Mouse (Mus musculus) regulatory T cell (primary cell): ENCODE results near the gene Sppl2c.

Source experiments
- in situ Hi-C: fragments of 300-600 bp; cut with MboI, MseI; formaldehyde crosslinking; loops from one replicate; pipeline ENCODE4 v1.15.1; 2025; ENCODE audit warnings: high pct_unique_total_duplicates

Sppl2c gene

DNA sequence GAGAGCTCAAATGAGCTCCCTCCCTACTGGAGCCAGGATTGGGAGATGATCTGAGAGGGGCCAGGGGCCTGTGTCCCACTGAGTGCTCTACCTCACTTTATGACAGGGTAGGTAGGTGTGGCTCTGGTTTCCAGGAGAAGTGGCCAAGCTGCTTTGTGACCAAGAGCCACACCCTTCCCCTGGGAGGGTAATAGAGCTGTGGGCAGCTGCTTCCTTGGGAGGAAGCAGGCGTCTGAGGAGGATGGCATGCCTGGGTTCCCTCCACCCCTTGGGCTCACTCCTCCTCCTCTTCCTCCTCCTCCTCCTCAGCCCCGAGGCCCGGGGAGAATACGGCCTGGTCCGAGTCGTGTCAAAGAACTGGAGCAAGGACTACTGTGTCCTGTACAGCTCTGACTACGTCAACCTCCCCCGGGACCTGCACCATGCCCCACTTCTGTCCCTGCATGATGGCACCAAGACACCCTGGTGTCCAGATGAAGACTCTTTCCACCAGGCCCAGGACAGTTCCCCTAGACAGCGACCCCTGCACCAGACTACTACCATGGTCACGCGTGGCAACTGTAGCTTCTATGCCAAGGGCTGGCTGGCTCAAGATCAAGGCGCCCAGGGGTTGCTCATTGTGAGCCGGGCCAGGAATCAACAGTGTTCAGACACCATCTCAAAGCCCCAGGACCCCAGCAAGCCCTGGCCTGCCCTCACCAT is at the start of gene Sppl2c:
Sppl2c (plus strand) TSS at position 193 of the 702 bp plus-strand sequence.
- in situ Hi-C loops: no loop called here

DNA sequence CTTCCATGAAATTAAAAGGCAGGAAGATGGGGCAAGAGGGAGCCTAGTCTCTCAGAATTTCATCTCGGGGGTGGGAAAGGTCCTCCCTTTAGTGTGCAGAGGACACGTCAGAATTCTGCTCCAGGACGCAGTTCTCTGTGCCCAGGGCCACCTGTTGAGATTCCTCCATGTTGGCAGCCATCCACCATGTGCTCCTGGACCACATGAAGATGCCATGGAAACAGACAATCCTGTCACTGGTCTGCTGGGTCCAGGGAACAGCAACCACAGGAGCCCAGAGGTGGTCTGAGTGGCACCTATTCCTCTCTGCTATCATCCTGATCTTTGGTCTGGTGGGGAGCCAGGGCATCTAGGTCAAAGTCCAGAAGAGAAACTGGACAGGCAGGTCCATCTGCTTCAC is 47.2 kb upstream of the Sppl2c start:
- in situ Hi-C loops: no loop called here

GRCm38 (mm10) chr11:104144930-104145329 is 41.2 kb upstream of the Sppl2c start:
- in situ Hi-C loops: no loop called here

GRCm38 (mm10) chr11:104148787-104149186 is 37.3 kb upstream of the Sppl2c start:
- in situ Hi-C loops: no loop called here

GRCm38 (mm10) chr11:104150911-104151310 is 35.2 kb upstream of the Sppl2c start:
- in situ Hi-C loops: no loop called here

- in situ Hi-C loops: no loop called here
Observed at GRCm38 (mm10) chr11:104154332-104154731, 31.8 kb upstream of the Sppl2c start.

GRCm38 (mm10) chr11:104154820-104155635 is 31.1 kb upstream of the Sppl2c start:
- in situ Hi-C loops: no loop called here

DNA sequence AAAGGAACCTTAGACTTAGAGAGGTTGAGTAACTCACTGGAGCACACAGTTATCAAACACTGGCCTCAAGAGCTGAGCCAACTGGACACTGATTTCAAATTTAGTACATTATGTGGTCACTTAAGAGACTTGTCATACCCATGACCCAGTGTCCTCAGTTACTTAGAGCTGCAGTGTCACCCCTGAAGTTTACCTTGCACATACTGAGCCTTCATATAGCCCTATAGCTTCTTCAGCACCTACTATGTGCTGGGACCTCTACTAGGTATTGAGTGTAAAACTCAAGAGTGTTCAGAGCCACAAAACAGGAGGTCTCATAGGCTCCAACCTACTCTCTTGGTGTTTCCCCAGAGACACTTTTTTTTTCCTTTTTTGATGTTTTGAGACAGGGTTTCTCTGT is 30.2 kb upstream of the Sppl2c start:
- in situ Hi-C loops: no loop called here

DNA sequence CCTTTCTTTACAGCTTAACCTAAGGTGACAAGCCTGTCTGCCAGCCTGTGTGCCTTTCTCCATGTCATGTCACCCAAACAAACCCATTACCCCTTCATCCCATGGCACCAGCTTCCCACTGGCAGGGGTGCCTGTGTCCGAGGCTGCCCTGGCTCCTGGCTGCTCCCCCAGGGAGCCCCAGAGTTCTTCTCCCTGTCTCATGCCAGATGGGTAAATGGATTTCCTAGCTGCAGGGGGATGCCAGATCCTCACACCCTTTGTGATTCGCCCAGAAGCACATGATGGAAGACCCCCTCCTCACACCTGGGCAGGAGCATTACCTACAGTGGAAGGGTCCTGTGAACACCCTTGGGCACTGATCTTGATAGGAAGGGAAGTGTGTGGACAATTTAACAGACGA is 29.7 kb upstream of the Sppl2c start:
- in situ Hi-C loops: no loop called here

- in situ Hi-C loops: no loop called here
Observed at GRCm38 (mm10) chr11:104157603-104158259, 28.4 kb upstream of the Sppl2c start.

DNA sequence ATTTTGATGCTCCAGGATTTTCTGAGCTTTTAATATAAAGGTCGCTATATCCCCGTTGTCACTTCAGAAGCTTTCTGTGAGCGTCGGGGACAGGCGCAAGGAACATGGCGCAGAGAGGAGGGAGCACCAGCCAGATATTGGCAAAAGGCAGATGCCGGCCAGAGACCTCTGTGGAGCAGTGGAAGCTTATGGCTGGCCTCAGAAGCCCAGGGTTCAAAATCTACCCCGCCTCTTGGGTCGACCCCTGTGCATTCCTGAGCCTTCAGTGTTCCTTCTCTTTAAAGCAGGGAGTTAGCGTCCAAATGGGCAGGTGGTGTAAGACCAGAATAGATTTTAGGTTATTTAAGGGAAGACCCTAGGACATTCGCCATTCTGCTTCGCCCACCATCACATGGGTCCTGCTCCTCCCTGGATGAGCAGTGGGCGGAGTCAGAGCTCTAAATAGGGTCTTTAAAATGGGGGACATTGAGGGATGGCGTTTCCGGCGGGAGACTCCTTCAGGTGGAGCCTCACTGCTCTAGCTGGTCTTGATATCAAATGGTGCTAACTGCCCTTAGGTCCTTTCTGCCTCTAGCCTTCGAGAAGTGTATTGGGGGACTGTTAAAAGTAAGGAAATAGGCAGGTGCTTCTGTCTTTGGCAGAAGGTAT is 27.7 kb upstream of the Sppl2c start:
- in situ Hi-C loops: no loop called here

- in situ Hi-C loops: no loop called here
Observed at GRCm38 (mm10) chr11:104159769-104160272, 26.3 kb upstream of the Sppl2c start.

DNA sequence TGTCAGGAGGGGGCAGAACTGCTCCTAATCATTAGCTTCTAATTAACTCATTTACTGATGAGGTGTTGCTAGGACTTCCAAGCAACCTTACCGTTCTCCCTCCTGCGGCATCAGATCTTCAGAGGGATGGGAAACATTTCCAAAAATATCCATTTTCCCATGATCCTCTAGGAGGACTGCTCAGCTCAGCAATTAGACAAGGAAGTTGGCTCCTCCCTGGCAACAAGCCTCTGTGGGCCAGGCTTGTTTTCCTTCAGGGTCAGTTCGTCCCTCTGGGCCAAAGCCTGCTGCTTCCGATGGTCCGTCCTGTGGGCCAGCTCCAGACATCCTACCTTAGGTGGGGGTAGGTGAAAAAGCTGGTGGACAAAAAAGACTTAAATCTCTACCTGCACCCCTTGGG is 25.0 kb upstream of the Sppl2c start:
- in situ Hi-C loops: no loop called here

DNA sequence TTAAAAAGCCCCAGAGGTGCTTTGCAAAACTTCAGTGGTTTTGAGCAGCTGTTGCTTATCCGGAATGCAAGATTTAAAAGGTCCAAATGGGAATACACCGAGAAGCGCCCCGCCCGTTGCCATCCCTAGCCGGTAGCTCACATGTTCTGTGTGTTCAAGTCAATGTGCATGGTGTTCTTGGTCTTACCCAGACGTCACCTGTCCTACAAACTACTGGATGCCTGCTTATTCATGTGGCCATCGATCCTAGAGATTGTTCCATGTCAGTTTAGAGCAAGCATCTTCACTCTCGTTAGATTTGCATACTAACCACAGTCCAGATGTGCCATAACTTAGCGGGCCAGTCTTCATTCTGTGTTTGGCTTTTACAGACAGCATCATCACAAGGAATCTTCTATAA is 21.9 kb upstream of the Sppl2c start:
- in situ Hi-C loops: no loop called here

DNA sequence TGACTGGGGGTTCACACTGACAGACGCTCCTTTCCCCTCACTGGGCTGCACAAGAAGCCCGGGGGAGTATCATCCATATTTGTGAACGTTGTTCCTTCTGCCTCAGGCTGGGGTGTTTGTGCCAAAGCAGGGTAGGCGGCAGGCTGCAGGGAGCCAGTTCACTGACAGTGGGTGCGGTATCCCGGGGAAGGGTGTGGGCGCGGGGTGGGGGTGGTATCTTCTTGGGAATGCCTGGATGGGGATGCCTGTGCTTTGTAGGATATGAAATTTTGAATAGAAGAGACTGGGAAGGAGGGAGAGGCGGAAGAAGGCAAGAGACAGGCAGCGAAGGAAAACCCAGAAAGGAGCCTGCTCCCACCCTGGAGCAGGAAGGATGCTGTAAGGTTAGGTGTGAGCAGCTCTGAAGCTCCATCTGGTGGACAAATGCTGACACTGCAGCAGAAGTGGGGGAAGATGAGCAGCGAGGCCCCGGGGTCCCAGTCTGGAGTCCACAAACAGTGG is 14.8 kb upstream of the Sppl2c start:
- in situ Hi-C loops: loop anchor here (5.0 kb wide), 1 partner anchor 174 kb away; no protein-coding TSS in a partner anchor

GRCm38 (mm10) chr11:104178893-104179292 is 7.2 kb upstream of the Sppl2c start:
- in situ Hi-C loops: no loop called here

DNA sequence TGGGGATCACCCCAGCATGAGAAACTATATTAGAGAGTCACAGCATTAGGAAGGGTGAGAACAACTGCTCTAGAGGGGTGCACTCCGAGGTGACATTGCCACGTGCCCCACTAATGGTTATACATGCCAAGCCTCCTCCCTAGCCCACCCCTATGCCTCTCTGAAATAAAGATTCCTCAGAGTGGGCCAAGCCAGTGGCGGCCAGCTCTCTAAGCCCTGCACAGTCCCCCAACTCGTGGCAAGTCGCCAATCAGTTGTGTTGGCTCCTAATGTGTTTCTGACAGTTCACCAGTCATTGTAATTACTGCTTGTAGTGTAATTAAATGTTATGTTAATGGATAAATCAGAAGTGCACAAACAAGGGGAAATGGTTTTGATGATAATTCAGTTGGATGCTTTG is 6.3 kb upstream of the Sppl2c start:
- in situ Hi-C loops: no loop called here

- in situ Hi-C loops: no loop called here
Observed at GRCm38 (mm10) chr11:104182141-104182540, 4.0 kb upstream of the Sppl2c start.

- in situ Hi-C loops: no loop called here
Observed at GRCm38 (mm10) chr11:104186837-104187150, 667 bp downstream of the Sppl2c start.

GRCm38 (mm10) chr11:104187766-104188165 is 1.6 kb downstream of the Sppl2c start:
- in situ Hi-C loops: no loop called here

DNA sequence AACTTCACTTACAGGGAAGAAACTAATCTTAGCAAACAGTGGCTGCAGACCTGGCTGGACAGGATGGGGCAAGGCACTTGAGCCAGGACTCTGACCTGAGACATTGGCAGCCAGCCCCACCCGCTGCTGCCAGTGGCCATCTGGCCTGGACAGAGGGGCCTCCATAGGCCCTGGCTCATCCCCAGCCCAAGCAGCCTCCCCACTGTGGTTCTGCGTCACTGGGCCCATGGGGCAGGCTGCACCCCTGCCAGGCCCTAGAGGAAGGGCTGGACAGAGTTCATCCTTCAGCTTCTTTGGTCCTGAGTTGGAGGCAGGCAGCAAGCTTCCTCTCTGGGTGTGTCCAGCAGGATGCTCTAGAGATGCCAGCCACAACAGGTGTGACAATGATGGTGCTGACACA is 3.9 kb downstream of the Sppl2c start:
- in situ Hi-C loops: no loop called here

GRCm38 (mm10) chr11:104195382-104195781 is 9.3 kb downstream of the Sppl2c start:
- in situ Hi-C loops: no loop called here
